Mouse (Mus musculus): ENCODE results near the gene Gm17334. TPM values are rescaled to one million over a fixed set of nuclear protein-coding genes. Genes with fewer than 3 reads are reported as not detected.

Gm17334 gene
- total and polyA plus RNA-seq, 3 experiments: 0.47 to 1.8 TPM; not detected in 1

GRCm38 (mm10) chr11:53747985-53748384, 25.0 kb downstream of the Gm17334 start:
- no peak overlapping the region for H3K27ac ChIP-seq
- intact Hi-C loops (cut with DNase I): no loop called here
- no peaks in the 10 kb centered on the region for H3K4me1 ChIP-seq (ENCODE audit: control insufficient read depth, insufficient read depth, low read length)
- no peak overlapping the region for H3K9ac ChIP-seq (ENCODE audit: low read depth, low read length)
- 86% methylated on average over 9 of the region's 9 CpGs for WGBS
- no peak for TF ChIP-seq POLR2A (IDR thresholded peaks at IDR 0.05; ENCODE audit: insufficient read depth, low read depth, low read length)
- TF ChIP-seq EP300 (IDR thresholded peaks at IDR 0.05; ENCODE audit: insufficient read depth, low read depth, low read length): no peak
- TF ChIP-seq CTCF (IDR thresholded peaks at IDR 0.05): no peak
- no peaks in the 10 kb centered on the region for H3K27me3 ChIP-seq (ENCODE audit: control insufficient read depth, insufficient read depth, low read length)
- no peak overlapping the region for H3K4me3 ChIP-seq
- H3K79me2 ChIP-seq (replicated peaks; ENCODE audit: control insufficient read depth, insufficient read depth, low read length): no peaks in the 10 kb centered on the region
- H3K36me3 ChIP-seq (ENCODE audit: control insufficient read depth, insufficient read depth, low read length): no peaks in the 10 kb centered on the region
- no peak for DNase-seq

DNA sequence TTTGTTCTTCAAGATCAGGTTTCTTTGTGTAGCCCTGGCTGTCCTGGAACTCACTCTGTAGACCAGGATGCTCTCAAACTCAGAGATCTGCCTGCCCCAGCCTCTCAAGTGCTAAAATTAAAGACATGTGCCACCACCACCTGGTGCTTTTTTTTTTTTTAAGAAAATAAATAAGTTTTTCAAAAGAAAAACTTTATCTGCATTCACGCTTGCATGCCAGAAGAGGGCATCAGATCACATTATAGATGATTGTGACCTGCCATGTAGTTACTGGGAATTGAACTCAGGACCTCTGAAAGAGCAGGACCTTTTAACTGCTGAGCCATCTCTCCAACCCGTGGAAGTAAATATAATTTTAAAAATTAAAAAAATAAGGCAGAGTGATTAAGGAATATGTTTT, 27.7 kb downstream of the Gm17334 start:
- no peaks in the 10 kb centered on the region for H3K27me3 ChIP-seq (ENCODE audit: control insufficient read depth, insufficient read depth, low read length)
- H3K36me3 ChIP-seq (ENCODE audit: control insufficient read depth, insufficient read depth, low read length): no peaks in the 10 kb centered on the region
- DNase-seq: no peak
- H3K27ac ChIP-seq: no peak overlapping the region
- peaks cover 2% of the 10 kb centered on the region for H3K4me1 ChIP-seq (ENCODE audit: control insufficient read depth, insufficient read depth, low read length)
- TF ChIP-seq EP300 (IDR thresholded peaks at IDR 0.05; ENCODE audit: insufficient read depth, low read depth, low read length) (no peak), CTCF (IDR thresholded peaks at IDR 0.05) (peak; percentile 38)
- intact Hi-C loops (cut with DNase I): no loop called here
- no peak overlapping the region for H3K4me3 ChIP-seq
- WGBS: 90% methylated on average over 2 of the region's 2 CpGs
- H3K9ac ChIP-seq (ENCODE audit: low read depth, low read length): no peak overlapping the region
- no peaks in the 10 kb centered on the region for H3K79me2 ChIP-seq (replicated peaks; ENCODE audit: control insufficient read depth, insufficient read depth, low read length)

- DNase-seq: peak in 1 of 2 experiments; percentile 31
These were observed 30.6 kb downstream of the Gm17334 start for GRCm38 (mm10) chr11:53742353-53742752.

DNA sequence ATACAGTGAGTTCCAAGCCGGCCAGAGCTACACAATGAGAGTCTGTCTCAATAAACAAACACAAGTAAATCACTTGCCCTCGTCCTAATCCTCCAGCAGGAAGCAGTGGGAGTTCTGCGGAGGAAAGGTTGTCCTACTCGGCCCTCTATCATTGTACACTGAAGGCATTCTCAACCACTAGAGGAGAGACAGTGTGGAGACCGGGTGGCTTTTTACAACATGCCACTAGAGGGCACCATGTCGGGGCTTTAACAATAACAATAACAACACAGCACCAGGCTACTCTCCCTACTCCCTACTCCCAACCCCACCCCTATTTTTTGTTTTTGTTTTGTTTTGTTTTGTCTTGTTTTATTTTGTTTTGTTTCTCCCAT, 35.4 kb downstream of the Gm17334 start:
- H3K9ac ChIP-seq (ENCODE audit: low read depth, low read length): no peak overlapping the region

More at GRCm38 (mm10) chr11:53742353-53742752, 30.6 kb downstream of the Gm17334 start:
- H3K27me3 ChIP-seq (ENCODE audit: control insufficient read depth, insufficient read depth, low read length): no peaks in the 10 kb centered on the region
- intact Hi-C loops (cut with DNase I): no loop called here
- no peaks in the 10 kb centered on the region for H3K79me2 ChIP-seq (replicated peaks; ENCODE audit: control insufficient read depth, insufficient read depth, low read length)
- no peak overlapping the region for H3K9ac ChIP-seq (ENCODE audit: low read depth, low read length)
- TF ChIP-seq EP300 (IDR thresholded peaks at IDR 0.05; ENCODE audit: insufficient read depth, low read depth, low read length) (peak; percentile 72; the same call in 1 of the 2 replicates), POLR2A (IDR thresholded peaks at IDR 0.05; ENCODE audit: insufficient read depth, low read depth, low read length) (0 out of 2 replicates have a peak, but pooled peaks have one; percentile 15), CTCF (IDR thresholded peaks at IDR 0.05) (peak; percentile 68)
- H3K4me3 ChIP-seq: no peak overlapping the region
- WGBS: 13% methylated on average over 5 of the region's 5 CpGs
- no peaks in the 10 kb centered on the region for H3K36me3 ChIP-seq (ENCODE audit: control insufficient read depth, insufficient read depth, low read length)
- H3K4me1 ChIP-seq (ENCODE audit: control insufficient read depth, insufficient read depth, low read length): peaks cover 2% of the 10 kb centered on the region
- peak overlapping the region; percentile 34; the same call in 1 of the 2 replicates for H3K27ac ChIP-seq

DNA sequence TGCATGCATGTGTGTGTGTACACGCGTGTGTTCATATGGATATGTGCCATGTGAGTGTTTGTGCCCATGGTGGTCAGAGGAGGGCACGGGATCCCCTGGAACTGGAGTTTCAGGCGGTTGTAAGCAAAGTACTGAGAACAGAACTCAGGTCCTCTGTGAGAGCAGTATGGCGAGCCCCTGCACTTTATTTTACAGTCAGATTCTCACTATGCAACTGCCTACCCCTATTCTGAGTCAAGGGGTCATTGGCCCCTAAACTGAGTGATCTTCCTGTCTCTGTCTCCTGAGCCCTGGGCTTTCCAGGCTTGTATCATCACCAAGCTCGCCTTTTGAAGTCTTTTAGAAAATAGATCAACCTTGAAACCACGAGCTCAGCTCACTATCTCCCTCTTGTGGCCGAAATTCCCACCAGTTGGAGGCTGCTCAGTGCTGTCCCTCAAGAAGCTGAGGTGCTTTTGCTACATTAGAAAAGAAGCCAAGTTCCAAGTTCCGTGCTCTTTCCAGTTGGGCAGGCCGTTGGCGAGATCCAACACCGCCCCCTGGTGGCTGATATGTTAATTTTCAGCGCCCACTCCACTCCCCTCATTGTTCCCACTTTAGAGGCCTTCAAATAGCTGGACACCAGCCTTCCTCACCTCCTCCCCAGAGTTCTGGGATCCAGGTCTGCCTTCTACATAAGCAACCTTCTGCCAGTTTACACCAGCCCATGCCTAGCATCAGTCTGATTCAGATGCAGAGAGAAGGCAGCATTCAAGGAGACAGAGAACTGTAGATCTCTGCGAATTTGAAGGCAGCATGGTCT, 36.0 kb downstream of the Gm17334 start:
- H3K79me2 ChIP-seq (replicated peaks; ENCODE audit: control insufficient read depth, insufficient read depth, low read length): no peaks in the 10 kb centered on the region
- intact Hi-C loops (cut with DNase I): loop anchor here (2.0 to 10.0 kb wide), 3 partner anchors 136 to 266 kb away; partner anchors contain the start of gene Gm9837
- TF ChIP-seq POLR2A (IDR thresholded peaks at IDR 0.05; ENCODE audit: insufficient read depth, low read depth, low read length) (no peak), CTCF (IDR thresholded peaks at IDR 0.05) (peak; percentile 74)
- no peaks in the 10 kb centered on the region for H3K4me1 ChIP-seq (ENCODE audit: control insufficient read depth, insufficient read depth, low read length)
- no peak overlapping the region for H3K4me3 ChIP-seq
- H3K27ac ChIP-seq: peak overlapping the region; percentile 29; the same call in 1 of the 2 replicates
- H3K9ac ChIP-seq (ENCODE audit: low read depth, low read length): no peak overlapping the region
- WGBS: 46% methylated on average over 14 of the region's 14 CpGs
- H3K27me3 ChIP-seq (ENCODE audit: control insufficient read depth, insufficient read depth, low read length): no peaks in the 10 kb centered on the region
- no peaks in the 10 kb centered on the region for H3K36me3 ChIP-seq (ENCODE audit: control insufficient read depth, insufficient read depth, low read length)
- DNase-seq: peak; percentile 66 to 75

More for the DNA sequence above, 35.4 kb downstream of the Gm17334 start:
- H3K4me3 ChIP-seq: no peak overlapping the region
- 0 out of 2 replicates have a peak, but pooled peaks have one; percentile 18 for TF ChIP-seq EP300 (IDR thresholded peaks at IDR 0.05; ENCODE audit: insufficient read depth, low read depth, low read length)
- TF ChIP-seq CTCF (IDR thresholded peaks at IDR 0.05): peak; percentile 69
- TF ChIP-seq POLR2A (IDR thresholded peaks at IDR 0.05; ENCODE audit: insufficient read depth, low read depth, low read length): no peak
- WGBS: 19% methylated on average over 6 of the region's 6 CpGs
- peak; percentile 65 to 68 for DNase-seq
- peaks cover 2% of the 10 kb centered on the region for H3K4me1 ChIP-seq (ENCODE audit: control insufficient read depth, insufficient read depth, low read length)
- intact Hi-C loops (cut with DNase I): loop anchor here (2.0 to 10.0 kb wide), 3 partner anchors 135 to 267 kb away; partner anchors contain the start of gene Gm9837
- no peaks in the 10 kb centered on the region for H3K79me2 ChIP-seq (replicated peaks; ENCODE audit: control insufficient read depth, insufficient read depth, low read length)
- no peaks in the 10 kb centered on the region for H3K36me3 ChIP-seq (ENCODE audit: control insufficient read depth, insufficient read depth, low read length)
- no peaks in the 10 kb centered on the region for H3K27me3 ChIP-seq (ENCODE audit: control insufficient read depth, insufficient read depth, low read length)
- peak overlapping the region; percentile 29; the same call in 1 of the 2 replicates for H3K27ac ChIP-seq

All from heart, adult 2 months (tissue).